Mouse (Mus musculus) inflammation-experienced regulatory T-cells, adult 6 months (primary cell): ENCODE measurements around the gene Tac2. TPM values are rescaled to one million over a fixed set of nuclear protein-coding genes. Genes with fewer than 3 reads are reported as not detected.

Source experiments
- ATAC-seq: one replicate; pipeline ENCODE4 v1.8.0; 2017
- polyA plus RNA-seq, 3 experiments: library from polyadenylated mRNA; unstranded; fragments of 100-300 nt; shearing (Covaris generic); gene quantifications; one replicate each; pipeline ENCODE4 v1.2.1; 2017

The Tac2 gene
- polyA plus RNA-seq, 3 experiments from 2014 or later = not detected

DNA sequence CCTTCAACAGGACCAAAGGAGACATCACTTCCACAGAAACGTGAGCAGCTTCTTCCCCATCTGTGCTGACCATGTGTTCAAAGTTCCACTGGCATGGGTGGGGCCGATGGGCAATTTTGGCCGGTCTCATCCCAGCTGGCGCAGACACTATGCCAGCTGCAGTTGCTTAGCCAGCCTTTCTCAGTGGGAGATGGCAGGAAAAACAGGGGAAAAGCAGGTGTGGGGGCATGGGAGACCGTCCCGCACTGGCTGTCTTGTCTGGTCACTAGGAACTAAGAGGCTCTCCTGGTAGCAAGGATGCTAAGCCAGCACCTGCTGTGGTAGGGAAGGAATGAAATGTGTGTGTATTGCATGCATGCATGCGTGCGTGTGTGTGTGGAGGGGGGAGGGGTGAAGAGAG, 4.2 kb downstream of the Tac2 start:
- no peak for ATAC-seq

DNA sequence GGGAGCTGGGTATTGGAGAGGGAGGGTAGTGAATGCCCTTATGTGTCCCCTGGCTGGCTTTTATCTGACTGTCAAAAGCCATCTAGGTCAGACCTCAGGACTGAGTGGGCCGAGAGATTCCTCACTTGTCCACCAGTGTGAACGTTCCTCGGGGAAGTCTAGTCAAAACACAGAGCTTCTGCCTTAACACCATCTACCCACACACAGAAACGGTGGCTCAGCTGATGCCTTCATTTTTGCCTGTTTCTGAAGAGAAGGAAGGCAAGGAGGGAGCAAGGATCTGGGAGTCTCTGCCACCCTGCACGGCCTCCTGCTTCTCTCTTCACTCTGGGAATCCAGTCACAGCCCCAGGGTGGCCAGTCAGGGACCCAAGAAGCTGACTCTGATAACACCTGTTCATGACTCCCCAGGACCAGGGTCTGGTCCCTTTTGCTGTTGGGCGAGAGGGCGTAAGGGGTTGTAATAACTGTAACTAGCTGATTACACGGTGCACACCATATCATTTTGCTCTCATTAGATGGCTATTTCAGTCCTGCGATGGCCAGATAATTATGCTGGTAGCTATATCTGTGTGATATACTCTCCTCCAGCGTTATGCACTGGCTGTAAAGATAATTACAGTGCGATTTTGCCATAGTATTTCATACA, 6.1 kb downstream of the Tac2 start:
- no peak for ATAC-seq

DNA sequence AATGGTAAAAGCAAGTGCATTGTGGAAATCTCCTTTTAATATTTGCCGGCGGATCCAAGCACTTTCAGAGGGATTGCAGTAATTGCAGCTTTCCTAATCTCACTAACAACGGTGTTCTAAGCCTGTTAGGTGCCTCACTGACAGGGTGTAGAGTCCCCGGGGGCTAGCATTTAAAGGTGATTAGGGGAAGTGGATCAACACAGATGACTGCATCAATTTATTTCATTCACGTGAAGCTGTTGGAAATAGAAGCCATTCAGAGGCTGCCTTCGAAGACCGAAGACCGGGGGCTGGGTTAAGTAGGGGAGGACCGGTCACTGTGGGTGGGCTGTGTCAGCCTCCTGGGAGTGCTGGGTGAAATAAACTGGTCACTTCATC, 6.6 kb downstream of the Tac2 start:
- ATAC-seq = no peak

DNA sequence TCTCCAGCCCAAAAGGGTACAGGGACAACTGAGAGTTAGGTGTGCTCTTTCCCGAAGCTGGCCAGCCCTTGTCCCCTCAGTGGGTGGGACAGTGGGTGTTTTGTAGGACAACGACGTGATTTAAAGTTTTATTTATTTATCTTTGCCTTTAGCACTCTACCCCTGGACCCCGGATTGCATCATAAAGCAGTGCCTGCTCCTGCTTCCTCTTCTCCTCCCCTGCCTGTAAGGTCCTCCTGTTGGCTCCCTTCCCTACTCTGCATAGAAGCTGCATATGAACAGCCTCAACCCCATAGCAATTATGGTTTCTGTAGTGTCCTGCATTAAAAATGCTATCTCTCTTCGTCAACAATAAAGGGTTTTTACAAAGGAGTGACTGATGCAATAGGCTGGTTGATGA, 7.1 kb downstream of the Tac2 start:
- ATAC-seq = no peak

DNA sequence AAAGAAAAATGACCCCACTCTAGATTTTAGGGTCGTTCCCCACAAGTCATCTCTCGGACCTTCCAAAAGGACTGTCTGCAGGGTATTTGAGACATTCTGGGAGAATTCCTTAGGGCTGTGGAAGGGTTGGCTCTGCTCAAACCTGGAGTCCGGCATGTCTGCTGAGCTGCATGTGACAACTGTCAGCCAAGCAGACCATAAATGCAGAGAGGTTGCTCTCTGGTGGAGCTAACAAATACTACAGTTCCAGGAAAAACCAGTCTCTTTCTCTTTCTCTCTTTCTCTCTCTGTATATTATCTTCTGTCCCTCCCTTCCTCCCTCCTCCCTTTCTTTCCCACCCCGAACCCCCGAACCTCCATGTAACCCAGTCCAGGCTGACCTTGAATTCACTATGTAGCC, 10.2 kb downstream of the Tac2 start:
- no peak for ATAC-seq

DNA sequence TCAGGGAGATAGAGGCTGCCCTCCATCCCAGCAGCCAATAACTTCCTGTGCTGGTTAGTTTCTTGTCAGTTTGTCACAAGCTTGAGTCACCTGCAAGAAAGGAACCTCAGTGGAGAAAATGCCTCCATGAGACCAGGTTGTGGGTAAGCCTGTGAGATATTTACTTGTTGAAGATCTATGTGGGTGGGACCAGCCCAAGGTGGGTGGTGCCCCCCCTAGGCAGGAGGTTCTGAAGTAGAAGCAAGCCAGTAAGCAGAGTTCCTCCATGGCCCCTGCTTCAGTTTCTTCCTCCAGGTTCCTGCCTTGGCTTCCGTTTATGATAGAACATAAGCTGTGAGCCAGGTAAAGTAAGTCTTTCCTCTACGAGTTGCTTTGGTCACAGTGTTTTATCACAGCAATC, 12.0 kb downstream of the Tac2 start:
- no peak for ATAC-seq

DNA sequence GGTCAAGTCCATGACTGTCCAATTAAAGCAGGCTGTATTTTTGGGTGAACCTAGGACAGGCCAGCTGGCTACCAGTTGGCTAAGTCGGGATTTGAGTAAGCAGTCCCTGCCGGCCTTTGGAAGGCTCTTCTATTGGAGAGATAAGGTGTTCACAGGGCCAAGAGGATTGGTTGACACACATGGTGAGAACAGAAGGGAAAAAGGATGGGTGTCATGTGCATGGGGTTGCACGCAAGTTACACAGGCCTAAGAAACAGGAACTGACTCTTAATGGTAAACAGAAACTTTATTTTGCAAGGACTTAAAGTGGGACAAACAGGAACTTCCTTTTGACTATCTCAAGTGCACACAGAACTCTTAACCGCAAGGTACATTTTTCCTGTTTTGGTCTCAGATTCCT, 12.6 kb downstream of the Tac2 start:
- ATAC-seq = no peak

DNA sequence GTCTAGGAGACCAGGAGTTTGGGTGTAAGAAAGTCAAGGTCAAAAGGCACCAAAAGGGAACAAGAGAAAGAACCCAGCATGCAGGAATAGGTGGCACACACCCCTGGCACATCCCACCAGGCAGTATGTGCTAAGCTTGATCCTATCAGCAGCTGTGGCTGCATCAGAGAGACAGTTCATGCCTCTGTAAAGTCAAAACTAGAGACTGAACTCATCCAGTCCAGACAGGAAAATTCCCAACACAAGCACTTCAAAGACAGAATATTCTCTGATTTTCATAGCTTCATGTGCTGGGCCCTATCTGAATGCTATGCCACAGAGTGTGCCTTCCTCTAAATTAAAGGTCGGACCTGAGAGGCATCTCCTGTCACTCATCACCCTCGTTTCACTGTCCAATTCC, 13.3 kb downstream of the Tac2 start:
- ATAC-seq = no peak

DNA sequence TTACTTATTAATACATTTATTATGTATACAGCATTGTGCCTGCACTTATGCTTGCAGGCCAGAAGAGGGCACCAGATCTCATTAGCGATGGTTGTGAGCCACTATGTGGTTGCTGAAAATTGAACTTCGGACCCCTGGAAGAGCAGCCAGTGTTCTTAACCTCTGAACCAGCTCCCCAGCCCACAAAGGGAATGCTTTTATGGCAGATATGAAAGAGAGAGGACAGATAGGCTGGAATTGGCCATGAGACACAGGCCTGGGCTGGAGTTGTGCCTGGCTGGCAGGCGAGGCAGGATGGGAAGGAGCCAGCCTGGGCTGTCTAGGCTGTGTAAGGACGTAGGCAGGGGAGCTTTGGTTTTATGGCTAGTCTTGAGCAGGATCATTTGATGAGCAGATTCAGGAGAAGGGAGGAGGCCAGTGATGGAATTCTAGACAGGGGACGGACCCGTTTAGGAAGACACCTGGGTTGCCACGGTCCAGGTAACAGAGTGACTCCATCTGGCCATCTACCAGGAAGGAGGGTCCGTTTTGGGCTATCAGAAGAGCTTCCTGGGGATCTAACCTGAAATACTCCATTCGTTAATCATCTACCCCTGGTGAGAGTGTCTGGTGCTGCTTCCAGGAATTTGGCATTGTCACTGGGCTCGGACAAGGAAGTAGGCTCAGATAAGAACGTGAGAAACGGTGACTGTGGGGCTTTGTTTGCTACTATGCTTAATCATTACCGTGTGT, 14.0 kb downstream of the Tac2 start:
- no peak for ATAC-seq

DNA sequence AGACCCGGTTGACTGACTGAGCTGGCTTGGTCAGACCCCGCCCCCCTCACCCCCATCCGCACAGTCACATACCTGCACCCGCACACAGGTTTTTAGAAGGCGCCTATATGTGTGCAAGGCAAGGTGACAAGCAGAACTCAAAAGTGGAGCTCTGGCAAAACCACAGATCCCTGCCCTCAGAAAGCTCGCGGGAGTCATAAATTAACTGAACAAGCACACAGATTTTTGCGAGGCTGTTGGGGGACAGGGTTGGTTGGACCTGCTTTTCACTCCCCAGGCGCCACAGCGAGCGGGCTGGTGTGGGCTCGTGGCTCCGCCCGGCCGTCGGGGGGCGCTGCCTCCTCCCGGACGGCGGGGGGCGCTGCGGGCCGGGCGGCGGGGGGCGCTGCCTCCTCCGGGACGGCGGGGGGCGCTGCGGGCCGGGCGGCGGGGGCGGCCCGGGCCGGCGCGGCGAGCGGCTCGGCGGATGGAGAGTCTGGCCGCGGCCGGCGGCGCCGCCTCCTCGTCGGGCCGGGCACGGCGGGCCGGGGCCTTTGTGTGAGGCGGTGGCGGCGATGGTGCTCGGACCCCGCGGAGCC, 14.9 kb downstream of the Tac2 start, which contains the start of gene Zbtb39:
TSS of gene Zbtb39 (plus strand) at position 456 of the 578 bp plus-strand sequence.
- ATAC-seq = peak; percentile 69

DNA sequence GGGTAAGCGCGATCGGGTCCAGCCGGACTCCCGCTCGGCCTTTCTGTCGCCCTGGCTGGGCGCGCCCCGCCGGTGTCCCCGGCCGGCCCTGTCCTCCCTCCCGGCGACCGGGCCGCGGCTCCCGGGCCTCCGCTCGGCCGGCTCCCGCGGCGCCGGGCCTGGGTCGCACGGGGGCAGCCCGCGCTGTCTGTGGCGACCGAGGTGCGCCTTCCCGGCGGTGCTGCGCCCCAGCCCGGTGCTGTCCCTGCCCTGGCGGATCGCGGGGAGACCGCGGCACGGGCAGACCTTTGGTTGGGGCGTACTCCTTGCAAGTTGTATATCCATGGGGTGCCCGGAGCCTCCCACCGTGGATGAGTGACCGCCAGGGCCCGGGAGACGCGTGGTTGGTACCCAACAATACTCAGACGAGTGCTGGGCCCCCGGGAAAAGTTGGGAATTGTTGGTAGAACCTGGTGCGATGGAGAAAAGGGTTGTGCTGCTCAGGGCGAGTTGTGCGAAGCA, 15.4 kb downstream of the Tac2 start:
- ATAC-seq = peak; percentile 54

DNA sequence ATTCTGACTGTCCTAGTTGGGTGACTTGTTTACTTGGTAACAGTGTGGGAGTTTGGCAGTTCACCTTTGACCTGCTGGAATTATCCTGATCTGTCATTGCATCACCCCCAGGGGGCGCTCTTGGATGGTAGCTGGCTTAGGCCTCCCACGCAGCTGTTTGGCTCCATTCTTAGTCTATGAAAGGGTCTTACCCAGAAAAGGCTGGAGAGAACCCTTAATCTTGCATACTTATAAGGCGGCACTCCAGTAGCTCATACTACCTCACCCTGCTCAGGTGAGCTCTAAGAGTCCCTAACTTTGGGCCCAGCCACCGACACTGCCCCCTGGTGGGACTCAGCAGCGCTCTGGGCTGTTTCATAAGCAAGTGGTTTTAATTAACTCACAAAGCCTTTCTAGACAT, 20.4 kb downstream of the Tac2 start:
- ATAC-seq = peak; percentile 44

DNA sequence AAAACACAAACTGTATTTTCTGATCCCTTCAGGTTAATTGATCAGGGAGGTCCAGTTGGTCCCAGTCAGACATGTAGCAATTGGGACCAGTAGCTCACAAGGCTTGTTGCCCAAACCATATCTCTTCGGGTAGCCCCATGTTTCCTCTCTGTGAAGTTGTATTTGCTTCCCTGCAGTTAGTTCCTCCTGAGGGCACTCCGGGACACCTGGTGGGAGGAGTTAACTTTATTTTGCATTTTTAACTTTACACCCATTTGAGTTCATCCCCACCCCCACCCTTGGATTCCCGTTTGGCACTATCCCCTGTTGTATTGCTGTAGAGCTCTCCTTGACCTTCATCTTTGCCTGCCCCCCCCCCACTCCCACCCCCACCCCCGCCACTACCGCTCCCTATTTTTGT, 21.6 kb downstream of the Tac2 start:
- no peak for ATAC-seq

DNA sequence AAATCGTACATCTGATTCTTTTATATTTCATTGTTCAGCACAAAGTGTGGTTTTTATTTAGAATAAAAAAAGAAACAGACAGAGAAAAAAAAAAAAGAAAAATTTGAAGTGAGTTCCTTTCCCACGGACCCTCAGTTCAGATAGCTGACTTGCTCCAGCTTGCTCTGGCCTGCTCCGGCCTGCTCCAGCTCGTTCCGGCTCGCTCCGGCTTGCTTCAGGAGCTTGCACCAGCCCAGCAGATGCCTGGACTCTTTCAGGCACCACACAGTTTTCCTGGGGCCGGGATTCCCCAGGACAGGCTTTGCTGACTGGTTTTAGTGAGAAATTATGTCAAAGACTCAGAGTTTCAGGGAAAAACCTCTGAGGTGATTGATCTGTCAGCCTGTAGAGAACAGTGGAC, 23.0 kb downstream of the Tac2 start:
- no peak for ATAC-seq

DNA sequence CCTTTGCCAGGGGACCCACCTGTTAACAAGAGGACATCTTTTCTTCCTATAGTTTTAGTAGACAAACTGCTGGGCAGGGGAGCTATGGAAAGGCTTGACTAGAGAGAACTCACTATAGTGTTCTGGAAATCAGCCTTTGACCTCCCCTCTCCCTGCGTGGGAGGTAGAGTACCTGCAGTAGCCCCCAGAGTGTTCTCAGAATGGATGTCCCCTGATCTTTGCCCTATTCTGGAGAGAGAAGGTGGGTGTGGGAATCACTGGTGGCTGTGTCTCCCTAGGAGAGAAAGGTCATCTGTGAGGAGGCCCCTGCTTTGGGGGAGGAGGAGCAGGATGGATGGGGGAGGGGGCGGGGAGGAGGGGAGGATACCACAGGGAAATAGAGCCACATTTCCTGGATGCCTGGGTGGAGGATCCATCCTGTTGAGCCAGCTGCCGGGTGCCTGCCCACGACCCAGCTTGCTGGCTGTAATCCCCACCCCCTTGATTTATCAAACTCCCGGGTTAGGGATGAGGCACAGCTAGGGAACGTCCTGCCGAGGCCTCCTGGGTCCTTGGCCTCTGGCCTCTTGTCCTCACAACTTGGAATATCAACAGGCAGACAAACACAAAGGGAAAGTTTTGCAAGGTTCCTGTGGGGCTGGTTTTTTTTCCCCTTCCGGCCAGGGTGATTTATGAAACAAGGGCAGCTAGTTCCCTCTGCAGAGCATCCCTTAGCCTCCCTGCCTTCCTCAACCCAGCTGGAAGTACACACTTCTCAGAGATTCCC, 24.8 kb downstream of the Tac2 start:
- ATAC-seq = no peak

DNA sequence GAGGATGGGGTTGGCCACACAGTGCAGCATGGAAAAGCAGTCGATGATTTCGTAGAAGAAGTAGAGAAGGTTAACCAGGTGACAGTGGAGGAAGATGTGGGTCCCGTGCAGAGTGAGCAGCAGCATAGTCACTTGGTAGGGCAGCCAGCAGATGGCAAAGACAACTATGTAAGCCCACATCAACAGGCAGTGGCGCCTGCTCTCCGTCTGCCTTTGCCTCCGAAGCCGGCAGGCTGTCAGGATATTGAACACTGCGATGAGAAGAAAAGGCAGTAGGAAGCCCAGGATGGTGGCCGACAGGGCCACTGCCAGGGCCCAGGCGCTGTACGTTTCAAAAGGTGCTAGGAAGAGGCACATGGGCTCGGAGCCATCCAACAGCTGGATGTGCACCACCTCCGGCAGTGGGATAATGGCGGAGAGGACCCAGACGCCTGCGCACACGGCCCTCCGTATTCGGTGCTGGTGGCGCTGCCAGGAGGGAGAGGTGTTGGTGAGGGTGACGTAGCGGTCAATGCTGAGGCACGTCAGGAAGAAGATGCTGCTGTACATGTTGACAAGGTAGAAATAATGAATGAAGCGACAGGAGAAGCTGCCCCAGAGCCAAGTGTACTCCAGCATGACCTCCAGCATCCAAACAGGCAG, 26.0 kb downstream of the Tac2 start:
- ATAC-seq = no peak

DNA sequence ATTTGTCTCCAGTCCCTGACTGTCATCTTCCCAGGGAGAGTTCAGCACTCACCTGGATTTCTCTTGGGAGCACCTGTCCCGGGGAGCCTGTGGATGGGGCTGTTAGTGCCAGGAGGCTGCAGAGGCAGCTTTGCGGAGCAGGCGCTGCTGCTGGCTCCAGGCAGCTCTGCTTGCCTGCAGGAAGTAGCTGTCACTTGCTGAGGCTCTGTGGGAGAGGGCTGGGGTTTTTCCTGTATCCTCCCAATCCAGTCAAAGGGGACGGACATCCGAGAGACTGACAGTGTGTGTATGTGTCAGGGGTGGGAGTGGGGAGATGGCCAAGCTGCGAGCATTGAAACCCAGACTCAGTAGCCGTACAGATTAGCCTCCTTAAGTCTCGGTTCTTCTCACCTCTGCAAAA, 27.3 kb downstream of the Tac2 start, which contains the start of gene Gpr182:
TSS of gene Gpr182 (minus strand) at position 185 of the 400 bp plus-strand sequence.
- no peak for ATAC-seq

DNA sequence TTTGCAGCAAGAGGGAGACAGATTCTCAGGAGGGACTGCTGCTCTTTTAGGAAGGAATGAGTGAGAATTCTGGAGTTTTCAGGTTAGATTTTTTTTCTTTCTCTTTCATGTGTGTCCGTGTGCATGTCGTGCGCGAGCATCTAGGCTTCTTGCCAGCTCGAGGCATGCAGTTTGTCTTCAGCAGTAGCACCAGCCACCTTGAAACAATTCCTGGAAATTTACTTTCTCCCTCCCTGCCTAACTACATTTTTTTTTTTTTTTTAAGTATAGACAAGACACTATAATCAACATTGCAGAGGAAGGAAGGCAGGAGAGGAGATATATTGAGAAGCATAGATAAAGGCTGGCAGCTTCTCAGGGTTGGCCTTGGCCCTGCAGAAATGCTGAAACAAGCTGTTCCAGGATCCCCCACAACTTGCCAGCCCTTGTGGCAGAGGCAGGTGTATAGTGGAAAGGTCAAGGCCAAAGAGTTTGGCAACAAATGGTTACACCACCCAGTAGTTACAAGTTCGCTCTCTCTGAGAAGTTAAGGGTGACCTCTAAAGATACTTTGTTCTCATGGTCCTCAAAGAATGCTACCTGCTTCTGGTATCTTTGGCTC, 30.4 kb downstream of the Tac2 start:
- ATAC-seq = no peak

DNA sequence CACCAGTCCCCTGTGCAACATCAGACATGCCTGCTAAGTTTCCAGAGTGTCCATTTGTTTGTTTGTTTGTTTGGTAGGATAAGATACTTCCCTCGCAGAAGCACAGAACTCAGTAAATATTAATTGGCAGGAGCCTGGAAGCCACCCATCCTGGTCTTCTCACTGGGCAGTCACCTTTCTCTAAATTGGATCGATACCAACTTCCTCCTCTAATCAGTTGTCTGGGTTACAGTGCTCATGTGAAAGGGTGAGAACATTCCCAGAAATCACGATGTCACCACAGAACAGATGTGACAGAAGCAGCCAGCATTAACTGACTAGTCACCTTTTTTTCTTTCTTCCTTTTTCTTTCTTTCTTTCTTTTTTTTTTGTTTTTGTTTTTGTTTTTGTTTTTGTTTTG, 31.0 kb downstream of the Tac2 start:
- ATAC-seq = no peak

DNA sequence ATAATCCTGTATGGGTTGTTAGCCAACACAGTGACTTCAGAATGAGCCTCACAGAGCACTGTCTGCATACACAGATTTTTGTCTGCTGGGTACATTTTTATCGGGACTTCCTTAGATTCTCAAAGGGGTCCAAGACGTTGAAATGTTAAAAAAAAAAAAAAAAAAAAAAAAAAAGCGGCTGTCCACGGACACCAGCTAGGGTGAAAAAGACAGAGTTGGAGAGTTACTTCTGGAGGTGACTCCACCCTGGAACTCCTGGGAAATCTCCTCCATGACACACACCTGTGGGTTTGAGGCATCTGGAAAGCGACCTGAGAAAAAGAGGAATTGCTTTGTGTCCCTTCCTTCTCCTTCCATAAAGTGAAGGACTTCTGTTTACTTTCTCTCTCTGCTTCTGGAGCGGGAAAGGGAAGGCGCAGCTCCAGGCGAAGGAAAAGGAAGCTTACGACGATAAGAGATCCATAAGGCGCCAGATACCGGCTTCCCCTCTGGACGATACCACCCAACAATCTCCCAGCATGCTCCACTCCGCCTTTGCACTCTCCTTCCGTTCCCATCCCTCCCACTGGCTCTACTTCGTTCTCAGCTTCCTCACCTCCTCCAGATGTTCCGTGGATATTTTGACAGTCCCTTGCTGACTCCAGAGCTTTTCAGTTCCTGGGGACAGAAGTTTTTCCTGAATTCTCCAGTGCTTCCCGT, 31.6 kb downstream of the Tac2 start:
- no peak for ATAC-seq
